Mouse (Mus musculus) thymus, postnatal 0 days (tissue): Measurements from ENCODE around the gene Mrvi1. TPM values are rescaled to one million over a fixed set of nuclear protein-coding genes. Genes with fewer than 3 reads are reported as not detected.

ENCODE experiments used
- DNase-seq: peaks from one replicate; pipeline ENCODE4 v3.0.0-alpha.2; 2015; ENCODE audit warnings: low spot score
- polyA plus RNA-seq: library from polyadenylated mRNA; unstranded; fragments of >200 nt; fragmentation: Nextera tagmentation; extraction: Ambion mirVana; gene quantifications from 2 replicates; pipeline ENCODE4 v1.2.1, GENCODE M21; 2015

The Mrvi1 gene
- 0.92 and 1.1 TPM in 2 replicates for polyA plus RNA-seq

GRCm38 (mm10) chr7:110982053-110982705 is at the start of gene Mrvi1:
TSS of gene Mrvi1 (minus strand) at chr7:110982461.
- DNase-seq, result no peak

- no peak for DNase-seq
These were observed 46.8 kb upstream of the Mrvi1 start for GRCm38 (mm10) chr7:111029046-111029553.

- peak; percentile 87 for DNase-seq
These were observed 46.2 kb upstream of the Mrvi1 start, which contains the start of gene Ctr9 for GRCm38 (mm10) chr7:111028281-111029045. TSS of gene Ctr9 (plus strand) at chr7:111028951.

GRCm38 (mm10) chr7:111024912-111025311 is 42.7 kb upstream of the Mrvi1 start:
- DNase-seq, result no peak

GRCm38 (mm10) chr7:111024068-111024594 is 41.9 kb upstream of the Mrvi1 start:
- no peak for DNase-seq

- DNase-seq, result no peak
These were observed 38.6 kb upstream of the Mrvi1 start for GRCm38 (mm10) chr7:111020814-111021213.

- no peak for DNase-seq
These were observed 34.7 kb upstream of the Mrvi1 start for GRCm38 (mm10) chr7:111016921-111017320.

GRCm38 (mm10) chr7:111015731-111016130 is 33.5 kb upstream of the Mrvi1 start:
- no peak for DNase-seq

- DNase-seq, result peak; percentile 89
These were observed 32.6 kb upstream of the Mrvi1 start for GRCm38 (mm10) chr7:111014893-111015292.

- no peak for DNase-seq
These were observed 31.9 kb upstream of the Mrvi1 start for GRCm38 (mm10) chr7:111014039-111014605.

- DNase-seq, result no peak
These were observed 22.0 kb upstream of the Mrvi1 start for GRCm38 (mm10) chr7:111004136-111004840.

- DNase-seq, result no peak
These were observed 16.9 kb upstream of the Mrvi1 start for GRCm38 (mm10) chr7:110998887-110999827.

GRCm38 (mm10) chr7:110991221-110991494 is 8.9 kb upstream of the Mrvi1 start:
- DNase-seq, result no peak

GRCm38 (mm10) chr7:110990356-110991220 is 8.3 kb upstream of the Mrvi1 start:
- DNase-seq, result no peak

GRCm38 (mm10) chr7:110989286-110989879 is 7.1 kb upstream of the Mrvi1 start:
- no peak for DNase-seq

GRCm38 (mm10) chr7:110988081-110988480 is 5.8 kb upstream of the Mrvi1 start:
- no peak for DNase-seq

- no peak for DNase-seq
These were observed 3.5 kb upstream of the Mrvi1 start for GRCm38 (mm10) chr7:110985581-110986265.

- no peak for DNase-seq
These were observed 1.4 kb upstream of the Mrvi1 start for GRCm38 (mm10) chr7:110983621-110984020.
